Mouse (Mus musculus): ENCODE data around the gene Mphosph10. TPM values are rescaled to one million over a fixed set of nuclear protein-coding genes. Genes with fewer than 3 reads are reported as not detected.

The Mphosph10 gene
- total RNA-seq (2021), result 10 to 100 TPM; 20.4 to 20.7 TPM
- long read RNA-seq, experiment 1, transcript Mphosph10-201 (11 exons, 2,248 nt), result major isoform, 20 of 20 reads
- long read RNA-seq, experiment 1, partial matches to known transcripts, result 0 of 20 reads
- long read RNA-seq, experiment 1, other reads (novel, unspliced or antisense), result 0 of 20 reads
- long read RNA-seq, experiment 2, transcript Mphosph10-201 (11 exons, 2,248 nt), result major isoform, 15 of 17 reads
- long read RNA-seq, experiment 2, partial matches to known transcripts, result 0 of 17 reads
- long read RNA-seq, experiment 2, other reads (novel, unspliced or antisense), result 2 of 17 reads

DNA sequence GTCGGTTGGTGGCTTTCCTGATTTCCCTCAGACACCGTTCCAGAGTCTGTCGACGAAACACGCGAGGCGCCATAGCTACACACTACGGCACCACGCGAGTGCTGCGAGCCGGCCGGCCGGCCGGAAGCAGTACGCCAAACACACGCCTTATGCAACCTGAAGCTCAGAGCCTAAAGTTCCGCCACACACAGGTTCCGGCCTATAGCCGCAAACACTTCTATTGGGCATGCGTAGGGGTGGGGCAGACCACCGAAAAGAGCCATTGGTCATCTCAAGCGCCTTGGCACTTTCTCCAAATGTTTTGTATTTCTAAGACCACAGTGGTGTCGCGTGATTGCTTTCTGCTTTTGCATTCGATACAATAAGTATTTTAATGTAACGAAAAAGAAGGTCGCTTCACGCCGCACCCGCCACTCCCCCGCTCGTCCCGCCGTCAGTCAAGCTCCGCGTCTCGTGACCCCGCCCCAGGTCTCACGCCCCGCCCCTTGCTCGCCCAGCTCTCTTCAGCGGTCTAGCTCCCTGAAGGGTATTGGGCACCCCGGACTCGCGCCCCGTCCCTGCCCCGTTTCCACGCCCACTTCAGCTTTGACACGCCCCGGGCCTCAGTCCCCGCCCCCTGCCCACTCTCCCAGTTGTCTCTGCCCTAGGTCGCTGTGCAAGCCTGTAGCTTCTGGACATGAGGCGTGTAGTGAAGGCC, at the start of gene Mphosph10, which contains the start of gene Mcee:
Gene Mphosph10 (minus strand): TSS at position 147 of the 697 bp plus-strand sequence.
Gene Mcee (plus strand): TSS at position 486 of the 697 bp plus-strand sequence.
- no peak; the same call in 1 of the 2 replicates for TF ChIP-seq CTCF (IDR thresholded peaks at IDR 0.05)
- Histone ChIP-seq H3K4me3 (peak within 1 kb of the TSS; percentile 79), H3K27ac (peak within 1 kb of the TSS; percentile 94)
- DNase-seq (ENCODE audit: extremely low spot score in 1 of 2, low spot score in 2 of 2), result peak; percentile 90 to 93
- intact Hi-C loops (cut with DNase I), result loop anchor here (1.0 to 5.0 kb wide), 2 partner anchors 110 to 349 kb away; partner anchors contain the start of gene Apba2

GRCm38 (mm10) chr7:64440519-64440918, 48.5 kb upstream of the Mphosph10 start:
- no peak for TF ChIP-seq CTCF (IDR thresholded peaks at IDR 0.05)
- intact Hi-C loops (cut with DNase I), result no loop called here
- Histone ChIP-seq H3K27ac (no peak overlapping the region), H3K4me3 (no peak overlapping the region)
- DNase-seq (ENCODE audit: extremely low spot score in 1 of 2, low spot score in 2 of 2), result no peak

GRCm38 (mm10) chr7:64439595-64440518, 47.8 kb upstream of the Mphosph10 start:
- Histone ChIP-seq H3K4me3 (no peak overlapping the region), H3K27ac (no peak overlapping the region)
- no peak for DNase-seq (ENCODE audit: extremely low spot score in 1 of 2, low spot score in 2 of 2)
- intact Hi-C loops (cut with DNase I), result no loop called here
- no peak for TF ChIP-seq CTCF (IDR thresholded peaks at IDR 0.05)

- no peak for DNase-seq (ENCODE audit: extremely low spot score in 1 of 2, low spot score in 2 of 2)
- intact Hi-C loops (cut with DNase I), result no loop called here
- Histone ChIP-seq H3K27ac (no peak overlapping the region), H3K4me3 (no peak overlapping the region)
- peak; percentile 45 for TF ChIP-seq CTCF (IDR thresholded peaks at IDR 0.05)
These were observed 32.8 kb upstream of the Mphosph10 start for GRCm38 (mm10) chr7:64424861-64425260.

DNA sequence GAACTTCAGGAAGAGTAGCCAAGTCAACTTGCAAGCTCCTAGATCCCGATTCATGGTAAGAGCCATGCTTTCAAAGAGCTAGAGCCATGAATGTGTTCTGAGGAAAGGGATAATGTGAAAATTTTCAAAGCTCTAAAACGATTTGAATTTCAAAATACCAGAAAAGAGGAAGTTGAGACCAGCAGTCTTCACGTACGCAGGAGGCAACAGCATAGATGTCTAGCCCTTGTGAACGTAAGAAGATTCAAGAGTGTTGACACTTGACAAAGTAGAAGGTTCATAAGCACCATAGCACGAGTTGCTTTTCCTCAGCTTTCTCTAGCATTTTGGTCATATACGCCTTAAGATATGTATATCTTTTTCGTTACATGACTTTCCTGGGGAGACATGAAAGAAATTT, 11.9 kb upstream of the Mphosph10 start:
- intact Hi-C loops (cut with DNase I), result no loop called here
- no peak overlapping the region for H3K27ac ChIP-seq

GRCm38 (mm10) chr7:64402452-64402851, 10.4 kb upstream of the Mphosph10 start:
- no peak overlapping the region for H3K27ac ChIP-seq
- no peak overlapping the region for H3K4me3 ChIP-seq

More for the DNA sequence above, 11.9 kb upstream of the Mphosph10 start:
- no peak overlapping the region for H3K4me3 ChIP-seq
- no peak for DNase-seq (ENCODE audit: extremely low spot score in 1 of 2, low spot score in 2 of 2)
- TF ChIP-seq CTCF (IDR thresholded peaks at IDR 0.05), result no peak

DNA sequence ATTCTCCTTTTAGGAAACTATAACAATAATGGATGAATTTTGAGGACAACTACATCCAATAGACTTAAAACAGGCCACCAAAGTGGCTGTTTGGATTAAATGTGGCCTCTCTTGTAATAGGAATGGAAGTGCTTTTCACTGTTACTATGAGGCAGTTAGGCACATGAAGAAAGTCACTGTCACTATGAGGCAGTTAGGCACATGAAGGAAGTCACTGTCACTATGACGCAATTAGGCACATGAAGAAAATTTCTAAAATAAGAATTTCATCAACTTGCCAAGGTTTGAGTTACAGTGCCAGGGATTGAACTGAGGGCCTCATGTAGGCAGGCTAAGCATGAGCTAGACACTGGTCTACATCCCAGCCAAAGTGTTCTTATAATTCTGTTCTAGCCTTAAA, 8.7 kb upstream of the Mphosph10 start:
- TF ChIP-seq CTCF (IDR thresholded peaks at IDR 0.05), result no peak
- no peak for DNase-seq (ENCODE audit: extremely low spot score in 1 of 2, low spot score in 2 of 2)
- H3K4me3 ChIP-seq, result no peak overlapping the region
- intact Hi-C loops (cut with DNase I), result no loop called here
- no peak overlapping the region for H3K27ac ChIP-seq

More at GRCm38 (mm10) chr7:64402452-64402851, 10.4 kb upstream of the Mphosph10 start:
- intact Hi-C loops (cut with DNase I), result no loop called here
- no peak for TF ChIP-seq CTCF (IDR thresholded peaks at IDR 0.05)
- no peak for DNase-seq (ENCODE audit: extremely low spot score in 1 of 2, low spot score in 2 of 2)

DNA sequence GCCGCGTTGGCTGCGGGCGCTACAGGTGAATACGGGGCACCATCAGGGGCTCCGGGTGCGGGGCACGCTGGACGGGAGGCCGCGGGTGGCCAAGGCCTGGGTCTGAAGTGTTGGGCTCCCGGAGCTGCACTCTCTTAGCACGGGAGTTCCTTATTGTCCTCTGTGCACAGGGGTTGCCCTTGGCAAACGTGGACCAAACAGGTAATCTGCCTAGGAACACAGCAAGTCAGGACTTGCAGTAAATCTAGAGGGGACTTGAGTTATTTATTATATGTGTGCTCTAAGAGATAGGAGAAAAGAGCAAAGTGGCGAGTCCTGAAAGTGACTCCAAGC, 717 bp upstream of the Mphosph10 start:
- intact Hi-C loops (cut with DNase I), result loop anchor here (1.0 to 5.0 kb wide), 2 partner anchors 110 to 349 kb away; partner anchors contain the start of gene Apba2
- DNase-seq (ENCODE audit: extremely low spot score in 1 of 2, low spot score in 2 of 2), result no peak
- peak overlapping the region; percentile 79 for H3K4me3 ChIP-seq
- no peak for TF ChIP-seq CTCF (IDR thresholded peaks at IDR 0.05)
- H3K27ac ChIP-seq, result peak overlapping the region; percentile 94

- H3K27ac ChIP-seq, result peak overlapping the region; percentile 94
- peak overlapping the region; percentile 79 for H3K4me3 ChIP-seq
- TF ChIP-seq CTCF (IDR thresholded peaks at IDR 0.05), result no peak
- intact Hi-C loops (cut with DNase I), result loop anchor here (5.0 kb wide), 1 partner anchor 111 kb away; the partner anchor contains the start of gene Apba2
- DNase-seq (ENCODE audit: extremely low spot score in 1 of 2, low spot score in 2 of 2), result no peak
These were observed 589 bp downstream of the Mphosph10 start for GRCm38 (mm10) chr7:64391479-64391878.

GRCm38 (mm10) chr7:64373830-64374562, 18.1 kb downstream of the Mphosph10 start, which contains the start of gene Fan1:
Gene Fan1 (minus strand): TSS chr7:64374095.
- Histone ChIP-seq H3K27ac (peak within 1 kb of the TSS; percentile 88), H3K4me3 (peak within 1 kb of the TSS; percentile 73)
- DNase-seq (ENCODE audit: extremely low spot score in 1 of 2, low spot score in 2 of 2), result peak; percentile 86 to 91
- TF ChIP-seq CTCF (IDR thresholded peaks at IDR 0.05), result peak; percentile 44
- intact Hi-C loops (cut with DNase I), result loop anchor here (5.0 kb wide), 1 partner anchor 368 kb away; no protein-coding TSS in a partner anchor
